Mouse (Mus musculus): Measurements from ENCODE around the gene Atp1a1. TPM values are rescaled to one million over a fixed set of nuclear protein-coding genes. Genes with fewer than 3 reads are reported as not detected.
A peak's percentile ranks its signal among the peaks of the same experiment; 100 is the strongest.

Gene Atp1a1
- 127 and 136 TPM in 2 replicates for polyA plus RNA-seq (2014; fragmentation: Nextera tagmentation; extraction: Ambion mirVana)

DNA sequence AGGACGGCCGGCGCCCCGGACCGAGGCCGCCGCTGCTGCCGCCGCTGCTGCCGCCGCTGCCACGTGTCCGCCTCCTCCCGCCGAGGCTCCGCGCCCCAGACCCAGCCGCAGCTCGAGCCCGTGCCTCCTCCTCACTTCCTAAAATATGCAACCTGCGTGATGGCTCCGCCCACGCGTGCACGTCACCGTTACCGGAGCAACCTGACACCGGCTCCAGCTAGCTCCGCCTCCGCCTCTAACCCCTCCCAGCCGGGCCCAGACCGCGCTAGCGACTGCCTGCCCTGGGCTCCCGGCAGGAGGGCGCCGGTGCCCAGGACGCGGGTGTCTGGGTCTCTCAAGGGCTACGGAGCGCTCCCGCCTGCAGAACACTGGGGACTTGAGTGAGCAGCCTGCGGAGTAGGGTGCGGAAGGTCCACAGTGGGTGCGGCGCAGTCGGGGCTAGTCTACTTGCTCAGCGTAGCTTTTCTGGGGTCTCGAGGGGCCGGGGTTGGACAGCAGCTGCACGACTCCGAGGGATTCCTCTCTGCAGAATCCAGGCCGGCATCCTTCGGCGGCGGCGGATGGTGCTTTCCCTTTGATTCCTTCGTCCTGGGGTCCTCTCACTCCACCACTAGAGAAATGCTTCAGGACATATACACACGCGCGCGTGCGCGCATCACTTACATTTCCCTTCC is at the start of gene Atp1a1:
TSS of gene Atp1a1 (minus strand) at position 135 of the 674 bp plus-strand sequence.
- Histone ChIP-seq H3K4me2 (peak within 1 kb of the TSS; percentile 99), H3K36me3 (ENCODE audit: control insufficient read depth, insufficient read depth, low read length) (no peaks in the 10 kb centered on the region), H3K4me3 (ENCODE audit: low read depth, low read length) (peak within 1 kb of the TSS; percentile 91), H3K4me1 (replicated peaks; ENCODE audit: control insufficient read depth, insufficient read depth, low read length) (peaks cover 47% of the 10 kb centered on the region), H3K27me3 (replicated peaks; ENCODE audit: control insufficient read depth, insufficient read depth, low read length) (no peaks in the 10 kb centered on the region), H3K27ac (ENCODE audit: low read depth, low read length) (peak within 1 kb of the TSS; percentile 98), H3K9ac (ENCODE audit: low read depth, low read length) (peak within 1 kb of the TSS; percentile 96), H3K9me3 (ENCODE audit: control insufficient read depth, low read length) (no peaks in the 10 kb centered on the region)
- peak; percentile 94 for ATAC-seq (replicated peaks; ENCODE audit: low FRiP score)
- WGBS, result under 1% methylated on average over 59 of the region's 64 CpGs
- peak; percentile 98 for DNase-seq (ENCODE audit: low spot score)

DNA sequence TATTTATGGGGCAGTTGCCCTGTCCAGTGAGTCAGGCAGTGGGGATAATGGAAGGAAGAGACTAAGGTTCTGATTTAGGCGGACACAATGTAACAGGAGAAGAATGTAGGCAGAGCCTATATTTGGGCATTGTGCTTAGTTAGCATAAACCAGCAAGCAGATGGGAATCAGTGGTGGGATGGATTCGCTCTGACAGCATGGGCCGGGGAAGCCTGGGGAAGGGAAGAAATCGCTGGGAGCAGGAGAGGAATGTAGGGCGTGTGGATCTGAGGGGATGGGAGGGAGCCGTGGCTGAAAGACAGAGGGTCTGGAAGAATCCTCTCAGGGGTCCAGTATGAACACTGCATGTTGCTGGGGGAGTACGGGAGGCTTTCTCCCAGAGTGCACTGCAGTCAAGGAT is 49.0 kb upstream of the Atp1a1 start:
- WGBS, result 57% methylated on average over 7 of the region's 7 CpGs
- no peaks in the 10 kb centered on the region for H3K27me3 ChIP-seq (replicated peaks; ENCODE audit: control insufficient read depth, insufficient read depth, low read length)
- no peak overlapping the region for H3K27ac ChIP-seq (ENCODE audit: low read depth, low read length)
- H3K4me3 ChIP-seq (ENCODE audit: low read depth, low read length), result no peak overlapping the region
- no peaks in the 10 kb centered on the region for H3K36me3 ChIP-seq (ENCODE audit: control insufficient read depth, insufficient read depth, low read length)
- H3K4me2 ChIP-seq, result no peak overlapping the region
- ATAC-seq (replicated peaks; ENCODE audit: low FRiP score) (no peak), DNase-seq (ENCODE audit: low spot score) (no peak)
- H3K9me3 ChIP-seq (ENCODE audit: control insufficient read depth, low read length), result no peaks in the 10 kb centered on the region
- no peaks in the 10 kb centered on the region for H3K4me1 ChIP-seq (replicated peaks; ENCODE audit: control insufficient read depth, insufficient read depth, low read length)
- no peak overlapping the region for H3K9ac ChIP-seq (ENCODE audit: low read depth, low read length)

- ATAC-seq (replicated peaks; ENCODE audit: low FRiP score) (no peak), DNase-seq (ENCODE audit: low spot score) (no peak)
- Histone ChIP-seq H3K4me2 (no peak overlapping the region), H3K27ac (ENCODE audit: low read depth, low read length) (no peak overlapping the region), H3K4me1 (replicated peaks; ENCODE audit: control insufficient read depth, insufficient read depth, low read length) (no peaks in the 10 kb centered on the region), H3K4me3 (ENCODE audit: low read depth, low read length) (no peak overlapping the region), H3K9me3 (ENCODE audit: control insufficient read depth, low read length) (no peaks in the 10 kb centered on the region), H3K27me3 (replicated peaks; ENCODE audit: control insufficient read depth, insufficient read depth, low read length) (no peaks in the 10 kb centered on the region), H3K9ac (ENCODE audit: low read depth, low read length) (no peak overlapping the region), H3K36me3 (ENCODE audit: control insufficient read depth, insufficient read depth, low read length) (no peaks in the 10 kb centered on the region)
- WGBS, result 62% methylated on average over 2 of the region's 2 CpGs
These were observed 48.5 kb upstream of the Atp1a1 start for GRCm38 (mm10) chr3:101652967-101653366.

GRCm38 (mm10) chr3:101650328-101650727 is 45.8 kb upstream of the Atp1a1 start:
- no peaks in the 10 kb centered on the region for H3K27me3 ChIP-seq (replicated peaks; ENCODE audit: control insufficient read depth, insufficient read depth, low read length)
- H3K9me3 ChIP-seq (ENCODE audit: control insufficient read depth, low read length), result no peaks in the 10 kb centered on the region
- H3K9ac ChIP-seq (ENCODE audit: low read depth, low read length), result no peak overlapping the region
- H3K4me1 ChIP-seq (replicated peaks; ENCODE audit: control insufficient read depth, insufficient read depth, low read length), result no peaks in the 10 kb centered on the region
- no peak overlapping the region for H3K27ac ChIP-seq (ENCODE audit: low read depth, low read length)
- no peak for DNase-seq (ENCODE audit: low spot score)
- WGBS, result 60% methylated on average over 2 of the region's 2 CpGs
- no peak overlapping the region for H3K4me2 ChIP-seq
- no peak for ATAC-seq (replicated peaks; ENCODE audit: low FRiP score)
- no peak overlapping the region for H3K4me3 ChIP-seq (ENCODE audit: low read depth, low read length)
- H3K36me3 ChIP-seq (ENCODE audit: control insufficient read depth, insufficient read depth, low read length), result no peaks in the 10 kb centered on the region

DNA sequence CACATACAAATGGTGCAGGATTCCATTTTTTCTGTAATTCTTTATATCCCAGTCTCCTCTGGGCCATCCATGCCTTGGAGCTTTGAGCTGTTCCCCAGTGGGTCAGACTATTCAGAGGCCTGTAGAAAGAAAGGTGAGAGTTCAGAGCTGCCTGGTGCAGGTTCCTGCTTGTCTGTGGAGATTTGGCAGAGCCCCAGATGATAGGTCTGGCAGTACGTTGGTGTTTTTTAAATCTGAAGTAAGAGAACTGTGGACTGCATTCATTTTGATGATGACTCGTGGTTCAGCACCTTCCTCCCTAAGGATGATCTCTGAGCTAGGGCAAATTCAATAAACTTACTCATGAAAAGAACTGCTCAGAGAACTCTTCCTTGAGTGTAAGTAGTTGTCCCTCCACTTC is 44.8 kb upstream of the Atp1a1 start:
- H3K27ac ChIP-seq (ENCODE audit: low read depth, low read length), result no peak overlapping the region
- WGBS, result 78% methylated on average over 2 of the region's 2 CpGs
- ATAC-seq (replicated peaks; ENCODE audit: low FRiP score) (no peak), DNase-seq (ENCODE audit: low spot score) (no peak)
- no peaks in the 10 kb centered on the region for H3K4me1 ChIP-seq (replicated peaks; ENCODE audit: control insufficient read depth, insufficient read depth, low read length)
- no peak overlapping the region for H3K9ac ChIP-seq (ENCODE audit: low read depth, low read length)
- H3K4me3 ChIP-seq (ENCODE audit: low read depth, low read length), result no peak overlapping the region
- no peak overlapping the region for H3K4me2 ChIP-seq
- no peaks in the 10 kb centered on the region for H3K27me3 ChIP-seq (replicated peaks; ENCODE audit: control insufficient read depth, insufficient read depth, low read length)
- H3K36me3 ChIP-seq (ENCODE audit: control insufficient read depth, insufficient read depth, low read length), result no peaks in the 10 kb centered on the region
- no peaks in the 10 kb centered on the region for H3K9me3 ChIP-seq (ENCODE audit: control insufficient read depth, low read length)

- H3K27me3 ChIP-seq (replicated peaks; ENCODE audit: control insufficient read depth, insufficient read depth, low read length), result no peaks in the 10 kb centered on the region
- H3K36me3 ChIP-seq (ENCODE audit: control insufficient read depth, insufficient read depth, low read length), result no peaks in the 10 kb centered on the region
- no peak for ATAC-seq (replicated peaks; ENCODE audit: low FRiP score)
- H3K27ac ChIP-seq (ENCODE audit: low read depth, low read length), result no peak overlapping the region
- WGBS, result 68% methylated on average over 13 of the region's 13 CpGs
- no peak overlapping the region for H3K4me3 ChIP-seq (ENCODE audit: low read depth, low read length)
- no peak overlapping the region for H3K4me2 ChIP-seq
- H3K9ac ChIP-seq (ENCODE audit: low read depth, low read length), result no peak overlapping the region
- H3K4me1 ChIP-seq (replicated peaks; ENCODE audit: control insufficient read depth, insufficient read depth, low read length), result no peaks in the 10 kb centered on the region
- no peak for DNase-seq (ENCODE audit: low spot score)
- H3K9me3 ChIP-seq (ENCODE audit: control insufficient read depth, low read length), result no peaks in the 10 kb centered on the region
These were observed 43.8 kb upstream of the Atp1a1 start for GRCm38 (mm10) chr3:101648096-101648793.

- ATAC-seq (replicated peaks; ENCODE audit: low FRiP score), result no peak
- H3K4me1 ChIP-seq (replicated peaks; ENCODE audit: control insufficient read depth, insufficient read depth, low read length), result no peaks in the 10 kb centered on the region; the same call in 1 of the 2 replicates
- H3K4me2 ChIP-seq, result no peak overlapping the region
- H3K36me3 ChIP-seq (ENCODE audit: control insufficient read depth, insufficient read depth, low read length), result no peaks in the 10 kb centered on the region
- H3K9me3 ChIP-seq (ENCODE audit: control insufficient read depth, low read length), result no peaks in the 10 kb centered on the region
- no peak overlapping the region for H3K9ac ChIP-seq (ENCODE audit: low read depth, low read length)
- H3K27me3 ChIP-seq (replicated peaks; ENCODE audit: control insufficient read depth, insufficient read depth, low read length), result no peaks in the 10 kb centered on the region
- DNase-seq (ENCODE audit: low spot score), result no peak
- H3K27ac ChIP-seq (ENCODE audit: low read depth, low read length), result no peak overlapping the region
- 79% methylated on average over 5 of the region's 5 CpGs for WGBS
- no peak overlapping the region for H3K4me3 ChIP-seq (ENCODE audit: low read depth, low read length)
These were observed 42.3 kb upstream of the Atp1a1 start for GRCm38 (mm10) chr3:101646806-101647205.

GRCm38 (mm10) chr3:101645569-101646106 is 41.2 kb upstream of the Atp1a1 start:
- no peaks in the 10 kb centered on the region for H3K9me3 ChIP-seq (ENCODE audit: control insufficient read depth, low read length)

More at GRCm38 (mm10) chr3:101645569-101646106, 41.2 kb upstream of the Atp1a1 start:
- Histone ChIP-seq H3K4me2 (no peak overlapping the region), H3K4me1 (replicated peaks; ENCODE audit: control insufficient read depth, insufficient read depth, low read length) (no peaks in the 10 kb centered on the region; the same call in 1 of the 2 replicates), H3K27me3 (replicated peaks; ENCODE audit: control insufficient read depth, insufficient read depth, low read length) (no peaks in the 10 kb centered on the region), H3K9ac (ENCODE audit: low read depth, low read length) (no peak overlapping the region), H3K4me3 (ENCODE audit: low read depth, low read length) (no peak overlapping the region), H3K36me3 (ENCODE audit: control insufficient read depth, insufficient read depth, low read length) (no peaks in the 10 kb centered on the region), H3K27ac (ENCODE audit: low read depth, low read length) (no peak overlapping the region)
- ATAC-seq (replicated peaks; ENCODE audit: low FRiP score), result no peak
- WGBS, result 72% methylated on average over 1 of the region's 1 CpGs
- DNase-seq (ENCODE audit: low spot score), result no peak

Data from liver, embryonic 11.5 days (tissue).